Mouse (Mus musculus) liver, postnatal 0 days (tissue): ENCODE measurements around the gene Fam189a1.

Source experiments
- CTCF ChIP-seq: sonication (generic); IDR thresholded peaks from 2 replicates; pipeline ENCODE4 v1.5.1; 2016; ENCODE audit warnings: antibody characterized with exemption, low read depth
- EP300 ChIP-seq: IDR thresholded peaks from 2 replicates; pipeline ENCODE4 v1.6.1; 2016; ENCODE audit warnings: antibody characterized with exemption, low read depth, mild to moderate bottlenecking

GRCm38 (mm10) chr7:65046690-65047089 is 109.7 kb downstream of the Fam189a1 start:
- TF ChIP-seq EP300 (no peak), CTCF (no peak)
